1 mouse cellular context compared by ENCODE assay signal in the genomic region with DNA sequence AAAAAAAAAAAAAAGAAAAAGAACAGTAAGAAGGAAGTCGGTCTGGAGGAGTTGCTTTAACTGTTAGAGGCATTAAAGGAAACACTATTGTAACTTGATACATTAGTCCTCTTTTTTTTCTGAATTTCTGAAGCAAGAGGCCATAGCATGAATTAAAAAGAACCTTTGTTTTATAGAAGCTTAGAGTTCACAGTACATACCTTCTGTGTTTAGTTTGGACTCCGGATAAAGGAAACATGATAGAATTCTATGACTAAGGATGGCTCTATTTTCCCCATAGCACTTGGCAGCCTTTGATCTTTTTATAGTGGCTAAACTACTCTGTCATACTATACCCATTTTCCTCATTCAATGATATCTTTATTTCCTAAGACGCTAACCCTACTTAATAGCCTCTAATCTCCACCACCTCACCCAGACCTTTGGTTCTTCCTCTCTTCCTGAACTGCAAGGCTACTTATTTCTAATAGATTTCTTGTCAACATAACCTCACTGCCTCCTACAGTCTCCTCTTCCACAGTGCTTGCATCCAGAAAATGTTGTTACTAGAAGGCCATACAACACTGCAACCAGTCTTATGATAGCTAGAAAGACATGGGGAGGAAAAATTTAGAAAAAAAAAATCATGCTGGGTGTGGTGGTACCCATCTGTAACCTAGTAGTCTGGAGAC.
TF ChIP-seq lines count a peak whose summit lies in the region.

No protein-coding gene starts in this region.

TF ChIP-seq in MEL, 35 proteins besides CTCF, POLR2A, EP300 and RAD21:
- TF ChIP-seq ZNF384 (IDR thresholded peaks at IDR 0.05; ENCODE audit: low read depth, low read length) (peak; percentile 92), SIN3A (IDR thresholded peaks at IDR 0.05; ENCODE audit: low read length) (0 out of 2 replicates have a peak, but pooled peaks have one; percentile 16), MAX (IDR thresholded peaks at IDR 0.05; ENCODE audit: low read length) (0 out of 2 replicates have a peak, but pooled peaks have one; percentile 12), POLR2AphosphoS2 (IDR thresholded peaks at IDR 0.05; ENCODE audit: low read length) (no peak)
